Mouse (Mus musculus): ENCODE results near the gene Gmds. TPM values are rescaled to one million over a fixed set of nuclear protein-coding genes. Genes with fewer than 3 reads are reported as not detected.
A peak's percentile ranks its signal among the peaks of the same experiment; 100 is the strongest.

Gmds gene
- total RNA-seq (2014; rRNA removed) = 13.7 and 22.2 TPM in 2 replicates
- polyA plus RNA-seq (2015; fragmentation: Nextera tagmentation; extraction: Ambion mirVana) = 31.9 and 32.0 TPM in 2 replicates

GRCm38 (mm10) chr13:32338513-32339365, at the start of gene Gmds:
Gmds (minus strand) TSS chr13:32338740.
- DNase-seq (ENCODE audit: low spot score) (peak; percentile 97), ATAC-seq (peak; percentile 100)
- Histone ChIP-seq H3K27ac (peak within 1 kb of the TSS; percentile 71), H3K9ac (replicated peaks; ENCODE audit: low read length) (peak within 1 kb of the TSS; percentile 85), H3K27me3 (ENCODE audit: insufficient read depth, low read length) (no peaks in the 10 kb centered on the region), H3K4me2 (ENCODE audit: low read depth, low read length) (peak within 1 kb of the TSS; percentile 88), H3K4me3 (ENCODE audit: low read length) (peak within 1 kb of the TSS; percentile 96), H3K36me3 (ENCODE audit: insufficient read depth, low read length) (no peaks in the 10 kb centered on the region), H3K4me1 (ENCODE audit: insufficient read depth, low read length) (no peaks in the 10 kb centered on the region), H3K9me3 (ENCODE audit: low read length) (0 out of 2 replicates have a peak, but pooled peaks cover 2% of the 10 kb centered on the region)
- no peak for TF ChIP-seq CTCF (IDR thresholded peaks at IDR 0.05; ENCODE audit: low read depth)
- WGBS = 4% methylated on average over 43 of the region's 55 CpGs

- H3K36me3 ChIP-seq (ENCODE audit: insufficient read depth, low read length) = no peaks in the 10 kb centered on the region
- TF ChIP-seq CTCF (IDR thresholded peaks at IDR 0.05; ENCODE audit: low read depth) = no peak
- no peak overlapping the region for H3K4me2 ChIP-seq (ENCODE audit: low read depth, low read length)
- ATAC-seq (no peak), DNase-seq (ENCODE audit: low spot score) (no peak)
- H3K9me3 ChIP-seq (ENCODE audit: low read length) = no peaks in the 10 kb centered on the region
- no peaks in the 10 kb centered on the region for H3K4me1 ChIP-seq (ENCODE audit: insufficient read depth, low read length)
- no peak overlapping the region for H3K4me3 ChIP-seq (ENCODE audit: low read length)
- no peaks in the 10 kb centered on the region for H3K27me3 ChIP-seq (ENCODE audit: insufficient read depth, low read length)
- no peak overlapping the region for H3K9ac ChIP-seq (replicated peaks; ENCODE audit: low read length)
- H3K27ac ChIP-seq = no peak overlapping the region
- WGBS = 67% methylated on average over 4 of the region's 4 CpGs
Observed at GRCm38 (mm10) chr13:32385421-32386092, 47.0 kb upstream of the Gmds start.

- Histone ChIP-seq H3K27me3 (ENCODE audit: insufficient read depth, low read length) (no peaks in the 10 kb centered on the region), H3K4me1 (ENCODE audit: insufficient read depth, low read length) (no peaks in the 10 kb centered on the region), H3K4me3 (ENCODE audit: low read length) (no peak overlapping the region), H3K27ac (no peak overlapping the region), H3K9me3 (ENCODE audit: low read length) (no peaks in the 10 kb centered on the region), H3K36me3 (ENCODE audit: insufficient read depth, low read length) (no peaks in the 10 kb centered on the region), H3K4me2 (ENCODE audit: low read depth, low read length) (no peak overlapping the region), H3K9ac (replicated peaks; ENCODE audit: low read length) (no peak overlapping the region)
- no peak for DNase-seq (ENCODE audit: low spot score)
- no peak for TF ChIP-seq CTCF (IDR thresholded peaks at IDR 0.05; ENCODE audit: low read depth)
- WGBS = 79% methylated on average over 6 of the region's 6 CpGs
- no peak for ATAC-seq
Observed at GRCm38 (mm10) chr13:32382227-32383010, 43.9 kb upstream of the Gmds start.

- Histone ChIP-seq H3K4me3 (ENCODE audit: low read length) (no peak overlapping the region), H3K9ac (replicated peaks; ENCODE audit: low read length) (no peak overlapping the region), H3K9me3 (ENCODE audit: low read length) (no peaks in the 10 kb centered on the region), H3K27me3 (ENCODE audit: insufficient read depth, low read length) (no peaks in the 10 kb centered on the region), H3K27ac (no peak overlapping the region), H3K4me1 (ENCODE audit: insufficient read depth, low read length) (no peaks in the 10 kb centered on the region), H3K36me3 (ENCODE audit: insufficient read depth, low read length) (no peaks in the 10 kb centered on the region), H3K4me2 (ENCODE audit: low read depth, low read length) (no peak overlapping the region)
- DNase-seq (ENCODE audit: low spot score) (no peak), ATAC-seq (no peak)
- WGBS = 82% methylated on average over 1 of the region's 1 CpGs
- TF ChIP-seq CTCF (IDR thresholded peaks at IDR 0.05; ENCODE audit: low read depth) = no peak
Observed at GRCm38 (mm10) chr13:32378634-32379033, 40.1 kb upstream of the Gmds start.

- Histone ChIP-seq H3K9me3 (ENCODE audit: low read length) (no peaks in the 10 kb centered on the region), H3K27me3 (ENCODE audit: insufficient read depth, low read length) (no peaks in the 10 kb centered on the region), H3K27ac (no peak overlapping the region), H3K9ac (replicated peaks; ENCODE audit: low read length) (no peak overlapping the region), H3K36me3 (ENCODE audit: insufficient read depth, low read length) (no peaks in the 10 kb centered on the region), H3K4me2 (ENCODE audit: low read depth, low read length) (no peak overlapping the region), H3K4me1 (ENCODE audit: insufficient read depth, low read length) (no peaks in the 10 kb centered on the region), H3K4me3 (ENCODE audit: low read length) (no peak overlapping the region)
- no peak for ATAC-seq
- DNase-seq (ENCODE audit: low spot score) = no peak
- 88% methylated on average over 2 of the region's 2 CpGs for WGBS
- TF ChIP-seq CTCF (IDR thresholded peaks at IDR 0.05; ENCODE audit: low read depth) = no peak
Observed at GRCm38 (mm10) chr13:32372531-32372883, 34.0 kb upstream of the Gmds start.

GRCm38 (mm10) chr13:32371874-32372530, 33.5 kb upstream of the Gmds start:
- no peak overlapping the region for H3K4me3 ChIP-seq (ENCODE audit: low read length)
- no peak for DNase-seq (ENCODE audit: low spot score)
- WGBS = 89% methylated on average over 4 of the region's 4 CpGs
- no peaks in the 10 kb centered on the region for H3K9me3 ChIP-seq (ENCODE audit: low read length)
- H3K4me1 ChIP-seq (ENCODE audit: insufficient read depth, low read length) = no peaks in the 10 kb centered on the region
- H3K27ac ChIP-seq = no peak overlapping the region
- H3K36me3 ChIP-seq (ENCODE audit: insufficient read depth, low read length) = no peaks in the 10 kb centered on the region
- ATAC-seq = no peak
- no peaks in the 10 kb centered on the region for H3K27me3 ChIP-seq (ENCODE audit: insufficient read depth, low read length)
- H3K4me2 ChIP-seq (ENCODE audit: low read depth, low read length) = no peak overlapping the region
- no peak overlapping the region for H3K9ac ChIP-seq (replicated peaks; ENCODE audit: low read length)
- no peak for TF ChIP-seq CTCF (IDR thresholded peaks at IDR 0.05; ENCODE audit: low read depth)
